Mouse (Mus musculus) embryo, embryonic 9.5 days (tissue): ENCODE data around the gene Rita1.

ENCODE experiments used
- DNase-seq: peaks from one replicate; pipeline ENCODE4 v3.0.0-alpha.2; 2017; ENCODE audit errors: extremely low spot score

Rita1 gene

DNA sequence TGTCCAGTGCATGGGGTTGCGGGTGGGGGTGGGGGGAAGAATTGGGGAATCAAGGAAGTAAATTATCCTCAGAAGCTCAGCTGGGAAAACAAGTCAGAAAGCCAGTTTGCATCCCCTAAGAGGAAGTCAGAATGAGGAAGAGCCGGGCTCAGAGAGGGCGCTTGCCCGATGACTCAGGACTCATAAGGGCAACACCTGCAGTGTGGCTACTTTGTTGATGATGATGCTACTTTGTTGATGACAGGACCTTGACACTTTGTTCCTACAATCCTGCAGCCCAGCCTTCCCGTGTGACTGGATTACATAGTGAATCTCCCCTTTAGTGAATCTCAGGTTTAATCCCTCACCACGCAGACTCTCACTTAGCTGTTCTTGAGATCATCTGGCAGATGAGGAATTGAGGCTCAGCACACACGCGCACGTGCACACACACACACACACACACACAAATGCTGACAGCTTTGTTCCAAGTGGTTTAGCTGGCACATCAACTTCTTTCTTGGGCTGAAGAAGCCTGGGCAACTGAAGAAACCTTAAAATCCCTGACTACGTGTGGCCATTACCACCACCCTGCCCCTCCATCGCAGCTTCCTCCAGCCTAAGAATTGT, 42.0 kb downstream of the Rita1 start:
- no peak for DNase-seq

GRCm38 (mm10) chr5:120569791-120570190, 42.6 kb downstream of the Rita1 start:
- no peak for DNase-seq

- DNase-seq, result no peak
These were observed 43.4 kb downstream of the Rita1 start for GRCm38 (mm10) chr5:120568964-120569363.

- no peak for DNase-seq
These were observed 44.0 kb downstream of the Rita1 start for GRCm38 (mm10) chr5:120568336-120568768.

- no peak for DNase-seq
These were observed 44.6 kb downstream of the Rita1 start for GRCm38 (mm10) chr5:120567761-120568211.

DNA sequence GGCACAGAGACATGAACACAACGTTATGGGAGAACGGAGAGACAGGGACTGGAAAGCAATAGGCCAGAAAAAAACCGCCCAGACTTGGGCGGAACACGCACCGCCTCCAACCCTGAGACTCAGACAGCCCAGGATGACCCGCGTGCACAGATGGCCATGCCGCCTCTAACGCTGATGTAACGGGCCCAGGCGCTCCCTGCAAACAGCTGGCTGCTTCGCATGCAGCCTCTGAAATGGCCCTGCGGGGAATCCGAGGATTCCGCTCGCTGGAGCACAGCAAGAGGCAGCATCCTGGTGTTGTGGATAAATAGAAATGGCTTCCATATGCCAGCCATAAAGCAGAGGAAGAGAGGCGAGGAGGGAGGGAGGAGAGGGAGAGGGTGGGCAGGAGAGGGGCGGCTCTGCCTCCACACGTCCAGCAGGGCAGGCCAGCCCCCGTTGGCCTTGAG, 45.1 kb downstream of the Rita1 start:
- peak; percentile 67 for DNase-seq

- DNase-seq, result no peak
These were observed 45.6 kb downstream of the Rita1 start for GRCm38 (mm10) chr5:120566681-120567252.

- no peak for DNase-seq
These were observed 46.3 kb downstream of the Rita1 start for GRCm38 (mm10) chr5:120566101-120566500.

DNA sequence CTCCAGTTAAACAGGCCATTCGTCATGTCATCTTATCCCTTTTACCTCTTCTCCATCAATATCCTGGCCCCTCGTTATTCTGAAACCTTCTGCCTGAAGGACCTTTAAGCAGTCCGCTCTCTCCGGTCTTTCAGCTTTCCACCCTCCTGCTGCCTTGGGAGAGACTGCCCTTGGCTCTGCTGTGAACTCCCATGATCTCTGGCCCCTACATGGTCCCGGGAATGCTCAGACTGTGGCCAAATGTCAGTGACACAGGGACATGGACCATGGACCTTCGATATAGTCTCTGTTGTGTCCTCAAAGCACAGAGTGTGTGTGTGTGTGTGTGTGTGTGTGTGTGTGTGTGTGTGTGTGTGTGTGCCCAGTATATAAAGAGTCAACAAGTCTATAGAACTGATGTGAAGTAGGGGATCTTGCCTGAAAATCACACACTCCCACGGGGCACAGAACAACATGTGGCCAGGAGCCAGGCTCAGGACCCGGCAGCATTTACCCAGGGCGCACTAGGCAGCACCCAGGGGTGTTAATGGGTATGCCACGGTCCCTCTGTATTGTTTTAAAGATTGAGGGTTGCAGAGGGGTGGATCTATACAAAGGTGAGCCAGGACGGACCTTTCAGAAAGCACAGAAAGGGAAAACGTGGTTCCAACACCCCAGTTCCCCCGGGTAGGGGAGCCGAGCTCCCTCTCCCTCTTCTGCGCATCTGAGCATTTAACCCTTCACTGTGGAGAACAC, 47.1 kb downstream of the Rita1 start:
- DNase-seq, result no peak

DNA sequence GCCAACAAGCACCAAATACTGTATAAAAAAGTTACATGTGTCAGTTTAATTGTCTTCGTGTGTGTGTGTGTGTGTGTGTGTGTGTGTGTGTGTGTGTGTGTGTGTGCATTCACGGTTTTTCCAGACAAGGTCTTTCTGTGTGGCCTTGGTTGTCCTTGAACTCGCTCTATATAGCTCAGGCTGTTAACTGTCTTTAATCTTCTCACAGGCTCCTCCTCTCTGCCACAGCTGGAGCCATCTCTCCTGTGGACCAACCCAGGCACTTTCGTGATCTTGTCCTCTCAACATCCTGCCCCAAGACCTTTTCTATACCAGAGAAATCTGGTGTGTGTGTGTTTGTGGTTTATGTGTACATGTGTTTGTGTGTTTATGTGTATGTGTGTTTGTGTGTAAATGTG, 48.5 kb downstream of the Rita1 start:
- no peak for DNase-seq

GRCm38 (mm10) chr5:120562956-120563913, 49.2 kb downstream of the Rita1 start:
- peak; percentile 61 for DNase-seq

DNA sequence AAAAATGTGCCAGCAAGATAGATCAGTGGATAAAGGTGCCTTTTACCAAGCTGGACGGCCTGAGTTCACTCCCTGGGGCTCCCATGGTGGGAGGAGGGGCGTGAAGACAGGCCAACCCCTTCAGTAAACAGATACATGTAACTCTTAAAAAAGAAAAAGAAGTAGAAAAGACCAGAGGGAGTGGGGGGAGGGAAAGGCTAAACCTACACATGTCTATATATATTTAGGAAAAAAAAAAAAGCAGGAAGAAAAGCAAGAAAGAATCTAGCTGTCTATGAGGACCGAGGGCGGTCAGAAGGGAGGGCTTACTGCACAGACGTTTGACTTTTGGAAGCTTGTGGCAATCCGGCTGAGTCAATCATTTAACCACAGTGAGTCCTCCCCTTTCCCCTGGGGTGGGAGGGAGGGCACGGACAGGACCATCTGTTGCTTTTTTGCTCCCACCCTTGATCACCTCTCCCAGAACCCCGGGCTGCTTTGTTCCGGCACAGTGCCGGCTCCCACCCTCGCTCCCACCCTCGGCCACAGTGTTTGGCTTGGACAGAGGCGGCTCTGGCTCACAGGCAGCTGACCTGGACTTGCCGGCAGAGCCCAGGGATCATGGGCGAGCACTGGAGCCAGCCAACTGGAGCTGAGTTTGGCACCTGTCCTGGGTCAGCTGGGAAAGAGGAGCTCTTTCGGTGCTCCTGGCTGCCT, 51.6 kb downstream of the Rita1 start:
- DNase-seq, result peak; percentile 66

GRCm38 (mm10) chr5:120560129-120560615, 52.2 kb downstream of the Rita1 start:
- DNase-seq, result no peak

- no peak for DNase-seq
These were observed 53.6 kb downstream of the Rita1 start for GRCm38 (mm10) chr5:120558762-120559161.

GRCm38 (mm10) chr5:120558041-120558440, 54.3 kb downstream of the Rita1 start:
- no peak for DNase-seq

- DNase-seq, result no peak
These were observed 56.5 kb downstream of the Rita1 start for GRCm38 (mm10) chr5:120555871-120556270.

- no peak for DNase-seq
These were observed 61.7 kb downstream of the Rita1 start for GRCm38 (mm10) chr5:120550673-120551072.

- no peak for DNase-seq
These were observed 62.3 kb downstream of the Rita1 start for GRCm38 (mm10) chr5:120550137-120550536.

GRCm38 (mm10) chr5:120548236-120548850, 64.0 kb downstream of the Rita1 start:
- no peak for DNase-seq
